Comparison of ENCODE assay signal across 8 mouse cellular contexts in the genomic region with DNA sequence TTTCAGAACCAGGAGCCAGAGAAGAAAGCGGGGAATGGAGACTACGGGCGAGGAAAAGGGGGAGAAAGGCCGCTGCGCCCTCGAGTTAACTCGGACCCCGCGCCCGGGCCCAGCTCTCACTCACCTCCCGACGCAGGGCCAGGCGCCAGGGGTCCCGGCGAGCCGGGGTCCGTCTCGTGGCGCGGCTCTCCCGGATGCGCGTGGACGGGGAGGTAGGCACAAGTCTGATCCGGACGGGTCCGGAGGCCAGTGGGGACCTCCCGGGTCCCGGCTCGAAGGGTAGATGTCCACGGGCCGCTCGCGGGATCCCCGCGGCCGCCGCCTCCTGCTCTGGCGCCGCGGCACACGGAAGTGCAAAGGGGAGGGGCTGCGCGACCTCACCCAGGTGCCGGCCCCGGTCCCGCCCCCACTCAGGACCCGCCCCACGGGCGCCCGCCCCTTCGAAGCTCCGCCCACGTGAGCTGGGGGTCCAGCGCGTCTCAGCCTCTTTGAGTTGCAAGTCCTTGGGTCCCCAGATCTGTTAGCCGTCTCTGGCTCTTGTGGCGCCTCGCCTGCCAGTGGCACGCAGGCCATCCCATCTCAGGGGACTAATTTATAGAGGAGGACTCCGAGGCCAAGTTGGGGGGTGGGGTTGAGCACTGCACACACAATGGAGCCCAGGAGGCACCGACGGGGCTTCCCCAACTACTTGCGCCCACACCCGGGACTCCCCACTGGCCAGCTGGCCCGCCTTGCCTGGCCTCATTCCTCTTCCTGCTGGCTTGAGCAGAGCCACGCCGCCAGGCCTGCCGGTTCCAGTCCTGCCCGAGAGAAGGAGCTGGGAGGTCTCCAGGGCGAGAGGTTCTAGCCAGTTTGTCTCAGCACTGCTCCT. TPM values are rescaled to one million over a fixed set of nuclear protein-coding genes. Genes with fewer than 3 reads are reported as not detected.
DNase-seq lines count a peak whose midpoint lies in the region; ATAC-seq and TF ChIP-seq lines count a peak whose summit lies in the region.

A gene (minus strand): TSS at position 355 of the 871 bp plus-strand sequence.

- no peak; the same call in 1 of the 2 replicates for ATAC-seq in G1E (ENCODE audit: extremely low read depth, insufficient number of reproducible peaks, low FRiP score, poor library complexity, severe bottlenecking)
- ATAC-seq in forebrain, embryonic 13.5 days, result peak; percentile 70
- ATAC-seq in lung, embryonic 14.5 days (ENCODE audit: insufficient read depth), result peak; percentile 72
- peak; percentile 61 for ATAC-seq in neutrophil, adult 5-6 weeks (ENCODE audit: extremely low read depth, insufficient number of reproducible peaks, low FRiP score, poor library complexity, severe bottlenecking)

- H3K9me3 ChIP-seq in G1E (replicated peaks), result no peaks in the 10 kb centered on the region
- no peaks in the 10 kb centered on the region for H3K9me3 ChIP-seq in forebrain, embryonic 13.5 days (replicated peaks)
- H3K9me3 ChIP-seq in lung, embryonic 14.5 days (ENCODE audit: low read depth, low read length), result no peaks in the 10 kb centered on the region

- H3K9ac ChIP-seq in forebrain, embryonic 13.5 days, result peak within 1 kb of the TSS; percentile 68
- H3K9ac ChIP-seq in lung, embryonic 14.5 days, result peak within 1 kb of the TSS; percentile 75

- DNase-seq in G1E (ENCODE audit: low spot score), result peak; percentile 70
- peak; percentile 58 for DNase-seq in c-Kit-positive CD71-positive TER-119-positive erythroid progenitor cells, embryonic 14.5 days (ENCODE audit: low spot score)
- peak; percentile 85 for DNase-seq in heart, postnatal 14 days
- no peak for DNase-seq in large intestine, adult 2 months (ENCODE audit: low read depth, low spot score)
- DNase-seq in lung, embryonic 14.5 days, result peak; percentile 91
- DNase-seq in thymus, postnatal 14 days, result peak; percentile 96

- H3K27me3 ChIP-seq in G1E (ENCODE audit: insufficient read depth, low read length), result peaks cover 31% of the 10 kb centered on the region
- H3K27me3 ChIP-seq in forebrain, embryonic 13.5 days, result peaks cover 10% of the 10 kb centered on the region; the same call in 1 of the 2 replicates
- no peaks in the 10 kb centered on the region for H3K27me3 ChIP-seq in lung, embryonic 14.5 days (ENCODE audit: insufficient read depth, low read length)

- H3K4me3 ChIP-seq in G1E (ENCODE audit: low read depth, low read length), result peak within 1 kb of the TSS; percentile 82
- peak within 1 kb of the TSS; percentile 65 for H3K4me3 ChIP-seq in forebrain, embryonic 13.5 days
- H3K4me3 ChIP-seq in lung, embryonic 14.5 days (ENCODE audit: low read depth, low read length), result peak within 1 kb of the TSS; percentile 79

- WGBS in forebrain, embryonic 13.5 days, result 2% methylated on average over 70 of the region's 71 CpGs
- under 1% methylated on average over 69 of the region's 71 CpGs for WGBS in large intestine, adult 2 months
- WGBS in lung, embryonic 14.5 days, result 1% methylated on average over 63 of the region's 71 CpGs

- no peak for TF ChIP-seq CTCF in G1E (IDR thresholded peaks at IDR 0.05; ENCODE audit: low read depth, low read length)
- TF ChIP-seq CTCF in lung, embryonic 14.5 days (IDR thresholded peaks at IDR 0.05; ENCODE audit: low read depth), result no peak

- peaks cover 31% of the 10 kb centered on the region for H3K36me3 ChIP-seq in G1E (replicated peaks)
- no peaks in the 10 kb centered on the region for H3K36me3 ChIP-seq in forebrain, embryonic 13.5 days (ENCODE audit: poor library complexity, severe bottlenecking)
- no peaks in the 10 kb centered on the region for H3K36me3 ChIP-seq in lung, embryonic 14.5 days (ENCODE audit: insufficient read depth)

- peak within 1 kb of the TSS; percentile 73 for H3K4me2 ChIP-seq in forebrain, embryonic 13.5 days
- peak within 1 kb of the TSS; percentile 73 for H3K4me2 ChIP-seq in lung, embryonic 14.5 days

- intact Hi-C loops in heart, postnatal 14 days (cut with DNase I), result loop anchor here (2.0 kb wide), 1 partner anchor 25 kb away; no protein-coding TSS in a partner anchor

- peaks cover 86% of the 10 kb centered on the region for H3K4me1 ChIP-seq in G1E (ENCODE audit: insufficient read depth, low read depth, low read length)
- peaks cover 24% of the 10 kb centered on the region for H3K4me1 ChIP-seq in forebrain, embryonic 13.5 days
- no peaks in the 10 kb centered on the region for H3K4me1 ChIP-seq in lung, embryonic 14.5 days (ENCODE audit: insufficient read depth)

- H3K27ac ChIP-seq in forebrain, embryonic 13.5 days, result 0 out of 2 replicates have a peak within 1 kb of the TSS, but pooled peaks have one; percentile 27
- peak within 1 kb of the TSS; percentile 42 for H3K27ac ChIP-seq in lung, embryonic 14.5 days (ENCODE audit: low read depth)

RNA-seq across cellular contexts. Expression of the gene that starts here (rescaled TPM):
- total RNA-seq in G1E (2014; fragmentation: Nextera tagmentation) (31.3 and 43.9 TPM in 2 replicates), G1E (2017) (130 and 138 TPM in 2 replicates)
- 37.0 and 43.6 TPM in 2 replicates for polyA plus RNA-seq in G1E (2012)
- polyA plus RNA-seq in forebrain, embryonic 13.5 days (2015; fragmentation: Nextera tagmentation; extraction: Ambion mirVana), result 21.4 and 21.9 TPM in 2 replicates
- 10 to 100 TPM; 14.3 to 15.7 TPM for total RNA-seq in heart, postnatal 14 days (2021)
- 130 and 229 TPM in 2 replicates for polyA plus RNA-seq in large intestine, adult 2 months (2012; rRNA removed)
- polyA plus RNA-seq in lung, embryonic 14.5 days (2014; fragmentation: Nextera tagmentation; extraction: Ambion mirVana), result 48.9 and 54.0 TPM in 2 replicates
- 483 and 502 TPM in 2 replicates for total RNA-seq in neutrophil, adult 5-6 weeks (2017)
